Mouse (Mus musculus) limb, embryonic 12.5 days (tissue): ENCODE results near the gene Slc25a47. TPM values are rescaled to one million over a fixed set of nuclear protein-coding genes. Genes with fewer than 3 reads are reported as not detected.

ENCODE experiments used
- ATAC-seq: fragments of 200-750 bp; cut with Nextera tagmentation; 2 replicates; pipeline ENCODE4 v1.8.0; 2017; ENCODE audit warnings: low read depth, moderate TSS enrichment; ENCODE audit not compliant: insufficient number of reproducible peaks, insufficient read depth, low FRiP score, low TSS enrichment
- H3K27ac ChIP-seq: fragments of 300-500 bp; sonication (generic); 2 replicates; pipeline ENCODE4 v1.5.1; 2016; ENCODE audit warnings: mild to moderate bottlenecking, moderate library complexity
- H3K27me3 ChIP-seq: fragments of 300-500 bp; sonication (generic); 2 replicates; pipeline ENCODE4 v1.6.1; 2016; ENCODE audit warnings: mild to moderate bottlenecking, moderate library complexity
- H3K36me3 ChIP-seq: fragments of 300-500 bp; sonication (generic); 2 replicates; pipeline ENCODE4 v1.6.1; 2016; ENCODE audit warnings: mild to moderate bottlenecking, moderate library complexity
- H3K4me1 ChIP-seq: fragments of 300-500 bp; sonication (generic); replicated peaks from 2 replicates; pipeline ENCODE4 v1.6.1; 2016
- H3K4me2 ChIP-seq: fragments of 300-500 bp; sonication (generic); 2 replicates; pipeline ENCODE4 v1.6.1; 2016; ENCODE audit warnings: mild to moderate bottlenecking, moderate library complexity
- H3K4me3 ChIP-seq: fragments of 300-500 bp; sonication (generic); replicated peaks from 2 replicates; pipeline ENCODE4 v1.5.1; 2016; ENCODE audit warnings: mild to moderate bottlenecking
- H3K9ac ChIP-seq: fragments of 300-500 bp; sonication (generic); replicated peaks from 2 replicates; pipeline ENCODE4 v1.6.1; 2016; ENCODE audit warnings: mild to moderate bottlenecking, moderate library complexity
- H3K9me3 ChIP-seq: fragments of 300-500 bp; sonication (generic); 2 replicates; pipeline ENCODE4 v1.6.1; 2016; ENCODE audit warnings: mild to moderate bottlenecking, moderate library complexity
- WGBS: fragments of 180-500 bp; shearing (Covaris S2); methylation state at CpG from one replicate; pipeline ENCODE4 v1.1.7; 2016; 5-methylcytosine and 5-hydroxymethylcytosine counted together
- polyA plus RNA-seq: library from polyadenylated mRNA; unstranded; fragments of >200 nt; fragmentation: Nextera tagmentation; extraction: Ambion mirVana; gene quantifications from 2 replicates; pipeline ENCODE4 v1.2.1, GENCODE M21; 2016

The Slc25a47 gene
- polyA plus RNA-seq, 1 experiment from 2014 or later, result 18.0 TPM

- Histone ChIP-seq H3K27ac (no peak overlapping the region), H3K9ac (no peak overlapping the region; the same call in 1 of the 2 replicates), H3K27me3 (no peaks in the 10 kb centered on the region), H3K9me3 (no peaks in the 10 kb centered on the region), H3K4me3 (no peak overlapping the region), H3K4me2 (no peak overlapping the region), H3K4me1 (peaks cover 3% of the 10 kb centered on the region), H3K36me3 (peaks cover 33% of the 10 kb centered on the region)
- 96% methylated on average over 28 of the region's 28 CpGs for WGBS
- no peak for ATAC-seq
Observed at GRCm38 (mm10) chr12:108826958-108827535, 8.8 kb upstream of the Slc25a47 start.

GRCm38 (mm10) chr12:108827641-108828040, 8.2 kb upstream of the Slc25a47 start:
- ATAC-seq, result no peak
- Histone ChIP-seq H3K9me3 (no peaks in the 10 kb centered on the region), H3K9ac (no peak overlapping the region), H3K4me1 (peaks cover 4% of the 10 kb centered on the region), H3K36me3 (peaks cover 33% of the 10 kb centered on the region), H3K4me2 (no peak overlapping the region), H3K27me3 (no peaks in the 10 kb centered on the region), H3K4me3 (no peak overlapping the region), H3K27ac (no peak overlapping the region)
- WGBS, result 97% methylated on average over 6 of the region's 6 CpGs

GRCm38 (mm10) chr12:108829636-108830035, 6.2 kb upstream of the Slc25a47 start:
- H3K9me3 ChIP-seq, result no peaks in the 10 kb centered on the region
- no peak overlapping the region for H3K9ac ChIP-seq
- H3K36me3 ChIP-seq, result peaks cover 33% of the 10 kb centered on the region
- H3K27ac ChIP-seq, result no peak overlapping the region
- H3K4me2 ChIP-seq, result no peak overlapping the region
- 77% methylated on average over 5 of the region's 5 CpGs for WGBS
- no peaks in the 10 kb centered on the region for H3K27me3 ChIP-seq
- no peak for ATAC-seq
- peaks cover 14% of the 10 kb centered on the region for H3K4me1 ChIP-seq
- H3K4me3 ChIP-seq, result no peak overlapping the region

- Histone ChIP-seq H3K4me1 (peaks cover 20% of the 10 kb centered on the region), H3K4me3 (no peak overlapping the region), H3K27me3 (no peaks in the 10 kb centered on the region), H3K9me3 (no peaks in the 10 kb centered on the region), H3K9ac (no peak overlapping the region), H3K36me3 (peaks cover 31% of the 10 kb centered on the region), H3K27ac (no peak overlapping the region), H3K4me2 (no peak overlapping the region)
- ATAC-seq, result no peak
- WGBS, result 87% methylated on average over 6 of the region's 6 CpGs
Observed at GRCm38 (mm10) chr12:108830358-108830757, 5.5 kb upstream of the Slc25a47 start.

- Histone ChIP-seq H3K27ac (no peak overlapping the region), H3K4me1 (peaks cover 25% of the 10 kb centered on the region), H3K27me3 (no peaks in the 10 kb centered on the region), H3K36me3 (peaks cover 15% of the 10 kb centered on the region), H3K9me3 (no peaks in the 10 kb centered on the region), H3K9ac (no peak overlapping the region), H3K4me2 (no peak overlapping the region), H3K4me3 (no peak overlapping the region)
- WGBS, result 62% methylated on average over 9 of the region's 9 CpGs
- ATAC-seq, result no peak
Observed at GRCm38 (mm10) chr12:108831966-108832643, 3.7 kb upstream of the Slc25a47 start.

GRCm38 (mm10) chr12:108832851-108833250, 3.0 kb upstream of the Slc25a47 start:
- Histone ChIP-seq H3K4me2 (no peak overlapping the region), H3K9ac (no peak overlapping the region), H3K36me3 (peaks cover 7% of the 10 kb centered on the region), H3K9me3 (no peaks in the 10 kb centered on the region), H3K4me1 (peaks cover 32% of the 10 kb centered on the region), H3K27me3 (no peaks in the 10 kb centered on the region), H3K4me3 (no peak overlapping the region), H3K27ac (no peak overlapping the region)
- ATAC-seq, result no peak
- 90% methylated on average over 8 of the region's 8 CpGs for WGBS

- 85% methylated on average over 3 of the region's 3 CpGs for WGBS
- H3K4me2 ChIP-seq, result no peak overlapping the region
- H3K4me3 ChIP-seq, result no peak overlapping the region
- H3K27me3 ChIP-seq, result no peaks in the 10 kb centered on the region
- peaks cover 38% of the 10 kb centered on the region for H3K4me1 ChIP-seq
- H3K9me3 ChIP-seq, result no peaks in the 10 kb centered on the region
- H3K9ac ChIP-seq, result no peak overlapping the region
- ATAC-seq, result no peak
- no peak overlapping the region for H3K27ac ChIP-seq
- peaks cover 7% of the 10 kb centered on the region for H3K36me3 ChIP-seq
Observed at GRCm38 (mm10) chr12:108833408-108833807, 2.4 kb upstream of the Slc25a47 start.

GRCm38 (mm10) chr12:108834337-108834736, 1.5 kb upstream of the Slc25a47 start:
- Histone ChIP-seq H3K4me2 (peak overlapping the region; percentile 95), H3K4me1 (peaks cover 39% of the 10 kb centered on the region), H3K36me3 (peaks cover 12% of the 10 kb centered on the region), H3K4me3 (peak overlapping the region; percentile 67; the same call in 1 of the 2 replicates), H3K9me3 (no peaks in the 10 kb centered on the region), H3K9ac (no peak overlapping the region), H3K27me3 (no peaks in the 10 kb centered on the region), H3K27ac (no peak overlapping the region)
- WGBS, result 85% methylated on average over 3 of the region's 3 CpGs
- ATAC-seq, result no peak

- WGBS, result 43% methylated on average over 5 of the region's 5 CpGs
- no peak overlapping the region for H3K27ac ChIP-seq
- peak overlapping the region; percentile 67 for H3K4me3 ChIP-seq
- H3K4me1 ChIP-seq, result peaks cover 39% of the 10 kb centered on the region
- H3K9ac ChIP-seq, result peak overlapping the region; percentile 80
- H3K27me3 ChIP-seq, result no peaks in the 10 kb centered on the region
- peaks cover 16% of the 10 kb centered on the region for H3K36me3 ChIP-seq
- ATAC-seq, result no peak
- H3K9me3 ChIP-seq, result no peaks in the 10 kb centered on the region
- H3K4me2 ChIP-seq, result peak overlapping the region; percentile 95
Observed at GRCm38 (mm10) chr12:108834786-108835185, 1.1 kb upstream of the Slc25a47 start.

GRCm38 (mm10) chr12:108835208-108835839, 522 bp upstream of the Slc25a47 start:
- WGBS, result 2% methylated on average over 51 of the region's 51 CpGs
- no peak for ATAC-seq
- Histone ChIP-seq H3K36me3 (peaks cover 19% of the 10 kb centered on the region), H3K4me1 (peaks cover 39% of the 10 kb centered on the region), H3K9me3 (no peaks in the 10 kb centered on the region), H3K4me3 (peak overlapping the region; percentile 67), H3K27me3 (no peaks in the 10 kb centered on the region), H3K27ac (0 out of 2 replicates have a peak overlapping the region, but pooled peaks have one; percentile 41), H3K4me2 (peak overlapping the region; percentile 95), H3K9ac (peak overlapping the region; percentile 80)

GRCm38 (mm10) chr12:108836722-108837121, 876 bp downstream of the Slc25a47 start:
- H3K9me3 ChIP-seq, result no peaks in the 10 kb centered on the region
- H3K36me3 ChIP-seq, result peaks cover 30% of the 10 kb centered on the region
- peak overlapping the region; percentile 67 for H3K4me3 ChIP-seq
- peak overlapping the region; percentile 89 for H3K27ac ChIP-seq
- peak overlapping the region; percentile 85 for H3K9ac ChIP-seq
- WGBS, result 51% methylated on average over 7 of the region's 7 CpGs
- H3K4me1 ChIP-seq, result peaks cover 39% of the 10 kb centered on the region
- ATAC-seq, result no peak
- no peaks in the 10 kb centered on the region for H3K27me3 ChIP-seq
- H3K4me2 ChIP-seq, result peak overlapping the region; percentile 95
